Comparison of ENCODE assay signal across 12 mouse cellular contexts in the genomic region with DNA sequence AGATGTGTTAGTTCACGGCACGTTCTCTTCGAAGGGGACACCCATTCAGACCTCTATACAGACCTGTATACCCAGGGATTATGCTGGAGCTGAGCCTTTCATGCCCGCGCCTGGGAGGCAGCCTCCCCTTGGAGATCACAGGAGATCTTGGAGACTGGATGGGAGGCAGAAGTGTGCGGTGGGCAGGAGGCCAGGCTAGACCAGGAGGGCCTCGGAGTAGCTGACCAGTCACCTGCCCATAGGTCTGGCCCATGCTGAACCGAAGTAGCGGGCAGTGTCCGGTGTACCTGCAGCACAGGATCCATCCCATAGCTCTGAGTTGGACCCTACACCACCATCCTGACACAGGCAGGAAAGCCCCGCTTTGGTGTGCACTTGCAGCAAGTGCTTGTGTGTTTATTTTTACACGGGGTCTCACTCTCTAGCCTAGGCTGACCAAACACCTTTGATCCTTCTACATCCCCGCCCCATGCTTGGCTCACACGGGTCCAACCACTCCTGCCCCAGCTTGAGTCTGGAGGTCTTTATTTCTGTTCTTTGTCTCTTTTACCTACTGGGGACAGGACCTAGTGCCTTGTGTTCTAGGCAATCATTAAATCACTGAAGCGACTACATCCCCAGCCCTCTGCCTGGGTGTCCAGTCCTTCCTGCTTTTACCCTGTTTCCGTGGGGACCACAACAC. TPM values are rescaled to one million over a fixed set of nuclear protein-coding genes. Genes with fewer than 3 reads are reported as not detected.
DNase-seq lines count a peak whose midpoint lies in the region; ATAC-seq and TF ChIP-seq lines count a peak whose summit lies in the region.
"Had no signal": no experiment of that assay in that cellular context is flagged by ENCODE, and none has a peak within 500 bp of the region (broad histone marks: within the 10 kb centered on the region; RNA-seq: fewer than 3 reads in every experiment).

No protein-coding gene starts in this region.

- H3K4me2 ChIP-seq in stomach, postnatal 0 days (replicated peaks; ENCODE audit: low read depth) = peak overlapping the region; percentile 23; the same call in 1 of the 2 replicates

- ATAC-seq in stomach, postnatal 0 days (ENCODE audit: low FRiP score, low TSS enrichment) = no peak

- intact Hi-C loops in heart, postnatal 36 days (cut with DNase I) = loop anchor here (10.0 kb wide), 1 partner anchor 436 kb away; no protein-coding TSS in a partner anchor

- peaks cover 77% of the 10 kb centered on the region for H3K27me3 ChIP-seq in heart, embryonic 10.5 days (ENCODE audit: insufficient read depth, poor library complexity, severe bottlenecking)
- no peaks in the 10 kb centered on the region for H3K27me3 ChIP-seq in stomach, postnatal 0 days (ENCODE audit: control insufficient read depth, insufficient read depth, low read length)

- H3K9ac ChIP-seq in stomach, postnatal 0 days (ENCODE audit: low read length) = no peak overlapping the region

- H3K36me3 ChIP-seq in heart, embryonic 10.5 days = peaks cover 33% of the 10 kb centered on the region
- H3K36me3 ChIP-seq in stomach, postnatal 0 days (ENCODE audit: control insufficient read depth, insufficient read depth, low read length) = peaks cover 36% of the 10 kb centered on the region

- TF ChIP-seq CTCF in stomach, postnatal 0 days (IDR thresholded peaks at IDR 0.05; ENCODE audit: low read depth) = no peak

- H3K9me3 ChIP-seq in heart, embryonic 10.5 days = no peaks in the 10 kb centered on the region
- no peaks in the 10 kb centered on the region for H3K9me3 ChIP-seq in stomach, postnatal 0 days (ENCODE audit: control insufficient read depth, low read length)

- H3K4me3 ChIP-seq in heart, embryonic 10.5 days = peak overlapping the region; percentile 40
- H3K4me3 ChIP-seq in stomach, postnatal 0 days (ENCODE audit: low read depth, low read length) = no peak overlapping the region

- 0 out of 2 replicates have a peak overlapping the region, but pooled peaks have one; percentile 17 for H3K27ac ChIP-seq in heart, embryonic 10.5 days
- peak overlapping the region; percentile 53 for H3K27ac ChIP-seq in stomach, postnatal 0 days (replicated peaks)

- DNase-seq in heart, embryonic 10.5 days (ENCODE audit: low spot score) = no peak
- DNase-seq in heart, postnatal 36 days = no peak
- peak; percentile 11 for DNase-seq in ovary, postnatal 36 days (ENCODE audit: low spot score)
- DNase-seq in ovary, adult 18-20 months (ENCODE audit: low spot score) = no peak
- peak; percentile 52 for DNase-seq in kidney, postnatal 36 days
- no peak for DNase-seq in stomach, postnatal 0 days (ENCODE audit: low spot score)
- no peak for DNase-seq in adrenal gland, postnatal 25 days
- DNase-seq in Muller cell, postnatal 12 days (ENCODE audit: inconsistent ontology term) = no peak
- DNase-seq: adrenal gland, postnatal 10 days; gastrocnemius, postnatal 36 days had no signal

- H3K4me1 ChIP-seq in heart, embryonic 10.5 days = peaks cover 39% of the 10 kb centered on the region
- H3K4me1 ChIP-seq in stomach, postnatal 0 days (replicated peaks; ENCODE audit: control insufficient read depth, insufficient read depth) = no peaks in the 10 kb centered on the region; the same call in 1 of the 2 replicates

- WGBS in heart, embryonic 10.5 days = 34% methylated on average over 16 of the region's 16 CpGs
- 36% methylated on average over 16 of the region's 16 CpGs for WGBS in stomach, postnatal 0 days

- no peak for TF ChIP-seq EP300 in stomach, postnatal 0 days (optimal IDR thresholded peaks at IDR 0.05)

RNA-seq across cellular contexts. Expression of gene Fam166b, which starts 0.6 kb away (rescaled TPM):
- not detected in 2 replicates for polyA plus RNA-seq in heart, embryonic 10.5 days (2016; fragmentation: Nextera tagmentation; extraction: Ambion mirVana)
- not detected for total RNA-seq in heart, postnatal 36 days (2021)
- 0.12 and 0.27 TPM in 2 replicates for polyA plus RNA-seq in stomach, postnatal 0 days (2015; fragmentation: Nextera tagmentation; extraction: Ambion mirVana)
- not detected in 2 replicates for total RNA-seq in adrenal gland, postnatal 25 days (2021)
- total RNA-seq: gastrocnemius, postnatal 36 days had no signal

RNA-seq across cellular contexts. Expression of gene Tesk1, which starts 13.4 kb away (rescaled TPM):
- polyA plus RNA-seq in heart, embryonic 10.5 days (2016; fragmentation: Nextera tagmentation; extraction: Ambion mirVana) = 5.0 and 6.3 TPM in 2 replicates
- total RNA-seq in heart, postnatal 36 days (2021) = 10 to 100 TPM; 32.8 to 33.4 TPM
- 4.7 TPM in 2 replicates for polyA plus RNA-seq in stomach, postnatal 0 days (2015; fragmentation: Nextera tagmentation; extraction: Ambion mirVana)
- 51.3 and 53.2 TPM in 2 replicates for total RNA-seq in adrenal gland, postnatal 25 days (2021)

RNA-seq across cellular contexts. Expression of gene Cd72, which starts 26.1 kb away (rescaled TPM):
- polyA plus RNA-seq in heart, embryonic 10.5 days (2016; fragmentation: Nextera tagmentation; extraction: Ambion mirVana) = 0.70 and 1.4 TPM in 2 replicates
- 1 to 10 TPM in 1 of 2 experiments, under 1 TPM in 1; 0.89 to 1.6 TPM for total RNA-seq in heart, postnatal 36 days (2021)
- polyA plus RNA-seq in stomach, postnatal 0 days (2015; fragmentation: Nextera tagmentation; extraction: Ambion mirVana) = 2.8 and 3.2 TPM in 2 replicates
- 2.9 TPM in 1 of 2 replicates, not detected in the other for total RNA-seq in adrenal gland, postnatal 25 days (2021)
- total RNA-seq: gastrocnemius, postnatal 36 days had no signal

RNA-seq across cellular contexts. Expression of gene Rusc2, which starts 46.5 kb away (rescaled TPM):
- 9.9 and 11.2 TPM in 2 replicates for polyA plus RNA-seq in heart, embryonic 10.5 days (2016; fragmentation: Nextera tagmentation; extraction: Ambion mirVana)
- total RNA-seq in heart, postnatal 36 days (2021) = 10 to 100 TPM; 45.5 to 46.0 TPM
- 10.7 and 11.5 TPM in 2 replicates for polyA plus RNA-seq in stomach, postnatal 0 days (2015; fragmentation: Nextera tagmentation; extraction: Ambion mirVana)
- total RNA-seq in adrenal gland, postnatal 25 days (2021) = 38.6 and 62.1 TPM in 2 replicates

RNA-seq across cellular contexts. Expression of gene Sit1, which starts 55.2 kb away (rescaled TPM):
- not detected in 2 replicates for polyA plus RNA-seq in heart, embryonic 10.5 days (2016; fragmentation: Nextera tagmentation; extraction: Ambion mirVana)
- total RNA-seq in heart, postnatal 36 days (2021) = not detected
- not detected in 2 replicates for polyA plus RNA-seq in stomach, postnatal 0 days (2015; fragmentation: Nextera tagmentation; extraction: Ambion mirVana)
- total RNA-seq in adrenal gland, postnatal 25 days (2021) = 0.24 TPM in 1 of 2 replicates, not detected in the other
- total RNA-seq: gastrocnemius, postnatal 36 days; left cerebral cortex, postnatal 10 days had no signal
- polyA plus RNA-seq: cortical plate, adult 2 months had no signal

Comparison
In these comparisons a context has a peak if more than half of its experiments do, and no peak if none do; other contexts are left out.
1. DNase-seq: peak in ovary, postnatal 36 days (single experiment) and kidney, postnatal 36 days (2 of 2); none in heart, embryonic 10.5 days (single experiment), heart, postnatal 36 days (0 of 2), ovary, adult 18-20 months (single experiment), stomach, postnatal 0 days (single experiment), adrenal gland, postnatal 25 days (single experiment) and Muller cell, postnatal 12 days (single experiment).